Mouse (Mus musculus): ENCODE measurements around the gene Adamts18. TPM values are rescaled to one million over a fixed set of nuclear protein-coding genes. Genes with fewer than 3 reads are reported as not detected.

Gene Adamts18
- total RNA-seq, 2 experiments from 2014 or later, result 0.51 to 0.66 TPM

- no peak for DNase-seq
Measured at GRCm38 (mm10) chr8:113660128-113660527, 188.4 kb downstream of the Adamts18 start.

- no peak for DNase-seq
Measured at GRCm38 (mm10) chr8:113656681-113657298, 191.7 kb downstream of the Adamts18 start.

- DNase-seq, result no peak
Measured at GRCm38 (mm10) chr8:113656154-113656553, 192.4 kb downstream of the Adamts18 start.

- DNase-seq, result no peak
Measured at GRCm38 (mm10) chr8:113653151-113653550, 195.4 kb downstream of the Adamts18 start.

GRCm38 (mm10) chr8:113652450-113652849 lies 196.1 kb downstream of the Adamts18 start:
- no peak for DNase-seq

Other genes starting within 250 kb of the Adamts18 start
- 10 to 100 TPM; 12.4 to 13.8 TPM for gene Mon1b, start 213.2 kb downstream of the Adamts18 start, total RNA-seq (2021)
- gene Syce1l, start 205.5 kb downstream of the Adamts18 start, total RNA-seq (2021), result under 1 TPM in 1 of 2 experiments, not detected in 1; 0.55 TPM